Mouse (Mus musculus) myocyte (in vitro differentiated cells): ENCODE measurements around the gene Fam166a.

Experiments used
- CEBPB ChIP-seq: IDR thresholded peaks from 2 replicates; pipeline ENCODE4 v1.6.1; 2011; ENCODE audit warnings: mild to moderate bottlenecking, moderate library complexity; ENCODE audit not compliant: poor library complexity, insufficient read depth, severe bottlenecking
- E2F4 ChIP-seq: IDR thresholded peaks from one replicate; pipeline ENCODE4 v1.6.1; 2011; ENCODE audit warnings: mild to moderate bottlenecking, control low read depth, moderate library complexity; ENCODE audit not compliant: insufficient read depth
- MAX ChIP-seq: IDR thresholded peaks from one replicate; pipeline ENCODE4 v1.6.1; 2011; ENCODE audit warnings: low read depth, mild to moderate bottlenecking, control low read depth
- MYOD1 ChIP-seq, 3 experiments: IDR thresholded peaks; one replicate each; pipeline ENCODE4 v1.6.1; 2011; ENCODE audit warnings: control low read depth in 2 of 3, low read depth in 2 of 3, mild to moderate bottlenecking in 2 of 3, moderate library complexity in 1 of 3; ENCODE audit not compliant: insufficient read length in 2 of 3, control insufficient read depth in 1 of 3
- MYOG ChIP-seq, 3 experiments: IDR thresholded peaks; one replicate each; pipeline ENCODE4 v1.6.1; 2011; ENCODE audit warnings: control low read depth in 2 of 3, low read depth in 2 of 3, mild to moderate bottlenecking in 2 of 3; ENCODE audit not compliant: insufficient read length in 2 of 3, control insufficient read depth in 1 of 3, insufficient read depth in 1 of 3
- POLR2A ChIP-seq: IDR thresholded peaks from one replicate; pipeline ENCODE4 v1.6.1; 2011; ENCODE audit warnings: low read depth, mild to moderate bottlenecking, control low read depth, moderate library complexity; ENCODE audit not compliant: insufficient read length
- POLR2AphosphoS2 ChIP-seq: IDR thresholded peaks from one replicate; pipeline ENCODE4 v1.6.1; 2011; ENCODE audit warnings: low read depth, control low read depth; ENCODE audit not compliant: insufficient read length
- REST ChIP-seq: IDR thresholded peaks from one replicate; pipeline ENCODE4 v1.6.1; 2011; ENCODE audit warnings: mild to moderate bottlenecking, control low read depth, moderate library complexity; ENCODE audit not compliant: insufficient read depth, insufficient read length
- SRF ChIP-seq: IDR thresholded peaks from one replicate; pipeline ENCODE4 v1.6.1; 2011; ENCODE audit warnings: low read depth; ENCODE audit not compliant: control insufficient read depth, insufficient read length
- TCF12 ChIP-seq: IDR thresholded peaks from one replicate; pipeline ENCODE4 v1.6.1; 2011; ENCODE audit warnings: mild to moderate bottlenecking, control low read depth; ENCODE audit not compliant: poor library complexity, insufficient read depth, severe bottlenecking
- TCF3 ChIP-seq: IDR thresholded peaks from one replicate; pipeline ENCODE4 v1.6.1; 2011; ENCODE audit warnings: low read depth, control low read depth; ENCODE audit not compliant: insufficient read length
- USF1 ChIP-seq: IDR thresholded peaks from one replicate; pipeline ENCODE4 v1.6.1; 2011; ENCODE audit warnings: low read depth, mild to moderate bottlenecking, control low read depth, moderate library complexity

- TF ChIP-seq SRF (no peak), POLR2A (no peak), TCF12 (no peak), MYOD1 (IDR thresholded peaks at IDR 0.05; ENCODE audit: control insufficient read depth in 1 of 3, insufficient read length in 2 of 3, low read depth in 2 of 3) (no peak), E2F4 (no peak), POLR2AphosphoS2 (no peak), MYOG (IDR thresholded peaks at IDR 0.05; ENCODE audit: control insufficient read depth in 1 of 3, insufficient read depth in 1 of 3, insufficient read length in 2 of 3, low read depth in 2 of 3) (no peak), MAX (no peak), CEBPB (no peak), USF1 (no peak), REST (no peak), TCF3 (no peak)
Observed at GRCm38 (mm10) chr2:25244144-25244543, 25.6 kb downstream of the Fam166a start.
